Mouse (Mus musculus): ENCODE measurements around the gene Ccnd3. TPM values are rescaled to one million over a fixed set of nuclear protein-coding genes. Genes with fewer than 3 reads are reported as not detected.
A peak's percentile ranks its signal among the peaks of the same experiment; 100 is the strongest.

Gene Ccnd3
- total RNA-seq (2014; rRNA removed) = 16.8 and 23.4 TPM in 2 replicates
- polyA plus RNA-seq (2012; rRNA removed) = 39.1 and 41.8 TPM in 2 replicates

DNA sequence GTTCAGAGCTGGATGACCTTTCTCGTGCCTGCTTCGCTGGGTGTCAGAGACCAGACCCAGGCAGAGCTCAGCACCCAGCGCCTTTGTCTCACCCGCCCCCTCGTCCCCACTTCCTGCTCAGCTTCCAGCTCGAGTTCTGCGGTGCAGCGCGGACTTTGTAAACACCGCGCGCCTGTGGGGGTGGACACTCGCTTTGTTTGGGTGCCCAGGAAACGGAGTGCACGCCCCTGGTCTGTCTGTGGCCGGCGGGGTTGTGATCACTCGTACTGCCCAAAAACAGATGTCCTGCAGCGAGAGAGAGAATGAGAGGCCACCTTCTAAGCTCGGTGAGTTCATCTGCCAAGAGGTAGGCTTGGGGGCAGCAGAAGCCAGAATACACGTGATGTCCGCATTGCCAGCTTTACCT, at the start of gene Ccnd3:
TSS of gene Ccnd3 (plus strand) at position 111 of the 406 bp plus-strand sequence.
- peak within 1 kb of the TSS; percentile 56 for H3K4me3 ChIP-seq (ENCODE audit: insufficient read depth, low read depth, low read length)
- H3K79me2 ChIP-seq (ENCODE audit: control insufficient read depth, insufficient read depth, low read length) = 0 out of 2 replicates have a peak, but pooled peaks cover 10% of the 10 kb centered on the region
- peaks cover 5% of the 10 kb centered on the region; the same call in 1 of the 2 replicates for H3K36me3 ChIP-seq (ENCODE audit: control insufficient read depth, insufficient read depth, low read length)
- H3K27ac ChIP-seq (replicated peaks; ENCODE audit: insufficient read depth, low read depth, low read length) = peak within 1 kb of the TSS; percentile 72
- WGBS = under 1% methylated on average over 22 of the region's 22 CpGs
- peak; percentile 61 for DNase-seq (ENCODE audit: extremely low read depth, low read depth, low spot score)
- H3K9ac ChIP-seq (ENCODE audit: low read depth, low read length) = peak within 1 kb of the TSS; percentile 53
- H3K27me3 ChIP-seq (ENCODE audit: control insufficient read depth, insufficient read depth, low read length) = no peaks in the 10 kb centered on the region
- no peak for TF ChIP-seq CTCF (IDR thresholded peaks at IDR 0.05; ENCODE audit: low read depth, low read length)
- TF ChIP-seq POLR2A (IDR thresholded peaks at IDR 0.05; ENCODE audit: extremely low read depth, insufficient read depth, low read length) = peak; percentile 76
- peaks cover 27% of the 10 kb centered on the region for H3K4me1 ChIP-seq (ENCODE audit: control insufficient read depth, insufficient read depth, low read length)

DNA sequence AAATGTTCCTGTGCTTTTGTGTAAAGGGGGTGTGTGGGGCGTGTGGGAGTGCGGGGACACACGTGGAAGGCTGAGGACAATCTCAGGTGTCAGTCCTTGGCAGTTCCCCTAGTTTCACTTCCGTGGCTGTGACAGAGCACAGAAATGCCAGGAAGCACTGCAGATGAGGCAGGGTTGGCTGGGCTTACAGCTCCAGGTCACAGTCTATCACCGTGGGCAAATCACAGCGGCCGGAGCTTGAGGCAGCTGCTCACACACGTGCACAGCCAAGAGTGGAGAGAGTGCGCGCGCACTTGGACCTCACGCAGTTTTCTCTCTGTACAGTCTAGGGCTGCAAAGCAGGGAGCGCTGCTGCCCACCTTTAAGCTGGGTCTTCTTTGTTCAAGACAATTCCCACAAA, 46.5 kb upstream of the Ccnd3 start:
- no peak overlapping the region for H3K9ac ChIP-seq (ENCODE audit: low read depth, low read length)
- WGBS = 17% methylated on average over 13 of the region's 13 CpGs
- TF ChIP-seq CTCF (IDR thresholded peaks at IDR 0.05; ENCODE audit: low read depth, low read length) (no peak; the same call in 1 of the 2 replicates), POLR2A (IDR thresholded peaks at IDR 0.05; ENCODE audit: extremely low read depth, insufficient read depth, low read length) (no peak)
- H3K4me1 ChIP-seq (ENCODE audit: control insufficient read depth, insufficient read depth, low read length) = peaks cover 40% of the 10 kb centered on the region
- peak; percentile 93 for DNase-seq (ENCODE audit: extremely low read depth, low read depth, low spot score)
- no peaks in the 10 kb centered on the region for H3K27me3 ChIP-seq (ENCODE audit: control insufficient read depth, insufficient read depth, low read length)
- H3K27ac ChIP-seq (replicated peaks; ENCODE audit: insufficient read depth, low read depth, low read length) = peak overlapping the region; percentile 39
- no peaks in the 10 kb centered on the region for H3K36me3 ChIP-seq (ENCODE audit: control insufficient read depth, insufficient read depth, low read length)
- peaks cover 12% of the 10 kb centered on the region; the same call in 1 of the 2 replicates for H3K79me2 ChIP-seq (ENCODE audit: control insufficient read depth, insufficient read depth, low read length)
- no peak overlapping the region for H3K4me3 ChIP-seq (ENCODE audit: insufficient read depth, low read depth, low read length)

DNA sequence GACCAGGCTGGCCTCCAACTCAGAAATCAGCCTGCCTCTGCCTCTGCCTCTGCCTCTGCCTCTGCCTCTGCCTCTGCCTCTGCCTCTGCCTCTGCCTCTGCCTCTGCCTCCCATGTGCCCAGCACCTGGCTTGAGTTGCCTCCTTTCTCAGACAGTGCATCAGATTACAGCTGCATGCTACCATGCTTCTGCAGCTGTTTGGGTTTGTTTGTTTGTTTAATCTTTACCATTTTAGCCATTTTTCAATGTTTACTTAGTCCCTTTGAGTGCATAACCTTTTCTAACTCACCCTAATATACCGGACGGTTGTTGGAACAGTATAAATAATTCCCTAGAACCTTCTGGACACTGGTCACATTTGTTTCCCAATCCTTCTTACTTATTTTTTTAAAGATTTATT, 45.9 kb upstream of the Ccnd3 start:
- WGBS = 31% methylated on average over 2 of the region's 2 CpGs
- TF ChIP-seq CTCF (IDR thresholded peaks at IDR 0.05; ENCODE audit: low read depth, low read length) = no peak
- no peak for TF ChIP-seq POLR2A (IDR thresholded peaks at IDR 0.05; ENCODE audit: extremely low read depth, insufficient read depth, low read length)
- DNase-seq (ENCODE audit: extremely low read depth, low read depth, low spot score) = no peak
- Histone ChIP-seq H3K27me3 (ENCODE audit: control insufficient read depth, insufficient read depth, low read length) (no peaks in the 10 kb centered on the region), H3K9ac (ENCODE audit: low read depth, low read length) (no peak overlapping the region), H3K4me3 (ENCODE audit: insufficient read depth, low read depth, low read length) (no peak overlapping the region), H3K4me1 (ENCODE audit: control insufficient read depth, insufficient read depth, low read length) (peaks cover 46% of the 10 kb centered on the region), H3K79me2 (ENCODE audit: control insufficient read depth, insufficient read depth, low read length) (peaks cover 12% of the 10 kb centered on the region; the same call in 1 of the 2 replicates), H3K36me3 (ENCODE audit: control insufficient read depth, insufficient read depth, low read length) (no peaks in the 10 kb centered on the region), H3K27ac (replicated peaks; ENCODE audit: insufficient read depth, low read depth, low read length) (peak overlapping the region; percentile 30; the same call in 1 of the 2 replicates)

DNA sequence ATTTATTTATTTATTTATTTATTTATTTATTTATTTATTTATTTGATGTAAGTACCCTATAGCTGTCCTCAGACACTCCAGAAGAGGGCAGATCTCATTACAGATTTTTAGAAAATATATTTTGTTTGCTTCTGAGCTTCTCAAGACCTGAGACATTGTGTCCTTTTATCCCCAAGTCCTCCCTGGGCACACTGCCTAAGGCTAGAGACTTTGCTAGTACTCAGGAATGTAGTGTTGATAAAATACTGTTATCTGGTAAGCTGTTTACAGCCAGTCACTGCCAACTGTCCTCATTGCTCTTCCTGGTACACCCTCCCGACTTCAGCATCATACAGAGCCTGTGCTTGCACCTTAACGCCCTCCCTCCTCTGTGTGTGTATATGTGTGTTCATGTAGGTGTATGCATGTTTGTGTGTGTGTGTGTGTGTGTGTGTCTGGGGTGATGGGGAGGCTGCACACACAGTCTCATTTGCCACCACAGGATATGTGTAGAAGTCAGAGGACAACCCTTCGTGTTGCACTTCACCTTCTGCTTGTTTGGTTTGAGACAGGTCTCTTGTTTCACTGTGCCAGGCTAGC, 45.4 kb upstream of the Ccnd3 start:
- H3K4me3 ChIP-seq (ENCODE audit: insufficient read depth, low read depth, low read length) = no peak overlapping the region
- TF ChIP-seq POLR2A (IDR thresholded peaks at IDR 0.05; ENCODE audit: extremely low read depth, insufficient read depth, low read length) = no peak
- TF ChIP-seq CTCF (IDR thresholded peaks at IDR 0.05; ENCODE audit: low read depth, low read length) = no peak
- peaks cover 50% of the 10 kb centered on the region for H3K4me1 ChIP-seq (ENCODE audit: control insufficient read depth, insufficient read depth, low read length)
- H3K9ac ChIP-seq (ENCODE audit: low read depth, low read length) = no peak overlapping the region
- no peak overlapping the region for H3K27ac ChIP-seq (replicated peaks; ENCODE audit: insufficient read depth, low read depth, low read length)
- DNase-seq (ENCODE audit: extremely low read depth, low read depth, low spot score) = peak; percentile 51
- no peaks in the 10 kb centered on the region for H3K36me3 ChIP-seq (ENCODE audit: control insufficient read depth, insufficient read depth, low read length)
- no peaks in the 10 kb centered on the region for H3K27me3 ChIP-seq (ENCODE audit: control insufficient read depth, insufficient read depth, low read length)
- 15% methylated on average over 3 of the region's 3 CpGs for WGBS
- peaks cover 12% of the 10 kb centered on the region; the same call in 1 of the 2 replicates for H3K79me2 ChIP-seq (ENCODE audit: control insufficient read depth, insufficient read depth, low read length)

DNA sequence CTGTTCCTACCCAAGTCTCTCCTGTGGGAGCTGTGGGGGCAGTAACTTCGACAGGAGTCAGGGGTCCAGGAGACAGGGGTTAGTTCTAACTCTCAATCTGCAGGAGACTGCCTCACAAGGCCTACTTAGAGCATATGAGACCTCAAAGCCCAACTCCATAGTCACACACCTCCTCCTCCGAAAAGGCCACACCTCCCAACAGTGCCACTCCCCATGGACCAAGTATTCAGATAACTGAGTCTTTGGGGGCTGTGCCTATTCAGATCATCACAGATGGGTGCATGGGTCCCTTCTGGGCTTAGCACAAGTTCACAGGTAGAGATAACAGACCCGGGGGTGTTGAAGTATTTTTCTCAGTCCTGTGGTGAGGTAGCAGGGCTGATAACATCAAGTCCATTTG, 43.2 kb upstream of the Ccnd3 start:
- H3K4me3 ChIP-seq (ENCODE audit: insufficient read depth, low read depth, low read length) = no peak overlapping the region
- H3K36me3 ChIP-seq (ENCODE audit: control insufficient read depth, insufficient read depth, low read length) = no peaks in the 10 kb centered on the region
- H3K9ac ChIP-seq (ENCODE audit: low read depth, low read length) = no peak overlapping the region
- H3K4me1 ChIP-seq (ENCODE audit: control insufficient read depth, insufficient read depth, low read length) = peaks cover 50% of the 10 kb centered on the region
- WGBS = 69% methylated on average over 3 of the region's 3 CpGs
- H3K79me2 ChIP-seq (ENCODE audit: control insufficient read depth, insufficient read depth, low read length) = peaks cover 20% of the 10 kb centered on the region; the same call in 1 of the 2 replicates
- DNase-seq (ENCODE audit: extremely low read depth, low read depth, low spot score) = no peak
- TF ChIP-seq CTCF (IDR thresholded peaks at IDR 0.05; ENCODE audit: low read depth, low read length) = no peak
- no peak for TF ChIP-seq POLR2A (IDR thresholded peaks at IDR 0.05; ENCODE audit: extremely low read depth, insufficient read depth, low read length)
- H3K27ac ChIP-seq (replicated peaks; ENCODE audit: insufficient read depth, low read depth, low read length) = 0 out of 2 replicates have a peak overlapping the region, but pooled peaks have one; percentile 18
- H3K27me3 ChIP-seq (ENCODE audit: control insufficient read depth, insufficient read depth, low read length) = no peaks in the 10 kb centered on the region

DNA sequence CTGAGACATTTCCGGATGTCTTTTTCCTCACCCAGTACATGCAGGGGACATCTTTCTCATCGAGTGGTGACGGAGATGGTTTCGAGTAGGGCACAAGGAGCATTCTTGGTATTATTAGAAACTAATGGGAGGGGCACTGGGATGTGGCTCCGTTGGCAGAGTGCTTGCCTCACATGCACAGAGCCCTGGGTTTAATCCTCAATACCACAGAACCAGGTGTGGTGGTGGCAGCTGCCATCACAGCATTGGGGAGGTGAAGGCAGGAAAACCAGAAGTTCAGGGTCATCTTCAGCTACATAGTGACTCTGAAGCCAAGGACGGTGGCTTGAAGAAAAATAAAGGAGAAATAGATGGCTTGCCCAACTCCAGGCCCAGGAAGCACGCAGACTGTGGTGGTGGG, 42.6 kb upstream of the Ccnd3 start:
- no peaks in the 10 kb centered on the region for H3K27me3 ChIP-seq (ENCODE audit: control insufficient read depth, insufficient read depth, low read length)
- no peak overlapping the region for H3K9ac ChIP-seq (ENCODE audit: low read depth, low read length)
- no peaks in the 10 kb centered on the region for H3K36me3 ChIP-seq (ENCODE audit: control insufficient read depth, insufficient read depth, low read length)
- TF ChIP-seq CTCF (IDR thresholded peaks at IDR 0.05; ENCODE audit: low read depth, low read length) = no peak
- TF ChIP-seq POLR2A (IDR thresholded peaks at IDR 0.05; ENCODE audit: extremely low read depth, insufficient read depth, low read length) = no peak
- peaks cover 20% of the 10 kb centered on the region; the same call in 1 of the 2 replicates for H3K79me2 ChIP-seq (ENCODE audit: control insufficient read depth, insufficient read depth, low read length)
- H3K4me3 ChIP-seq (ENCODE audit: insufficient read depth, low read depth, low read length) = no peak overlapping the region
- peaks cover 48% of the 10 kb centered on the region for H3K4me1 ChIP-seq (ENCODE audit: control insufficient read depth, insufficient read depth, low read length)
- H3K27ac ChIP-seq (replicated peaks; ENCODE audit: insufficient read depth, low read depth, low read length) = peak overlapping the region; percentile 98
- no peak for DNase-seq (ENCODE audit: extremely low read depth, low read depth, low spot score)
- WGBS = 56% methylated on average over 7 of the region's 7 CpGs
